Mouse (Mus musculus) v-Abl transformed pro-B cells (cell line): ENCODE results near the gene Pkdrej.
"Not testable (repeated sequence)": the region's sequence is repeated elsewhere in the genome, so short reads cannot be mapped to it uniquely, and the experiment has no call there.

Experiments used
- in situ Hi-C, 2 experiments: fragments of 400-800 bp; cut with MboI; formaldehyde crosslinking; loops; one replicate each; pipeline ENCODE4 v1.15.1; 2025; ENCODE audit not compliant: unreplicated experiment in 2 of 2

The Pkdrej gene

GRCm38 (mm10) chr15:85810806-85811521 lies 10.6 kb downstream of the Pkdrej start:
- in situ Hi-C loops, result no loop called here

GRCm38 (mm10) chr15:85810462-85810805 lies 11.1 kb downstream of the Pkdrej start:
- in situ Hi-C loops, result no loop called here

GRCm38 (mm10) chr15:85809091-85809490 lies 12.4 kb downstream of the Pkdrej start:
- in situ Hi-C loops, result no loop called here

- in situ Hi-C loops, result no loop called here
Measured at GRCm38 (mm10) chr15:85808434-85808833, 13.1 kb downstream of the Pkdrej start.

- in situ Hi-C loops, result no loop called here
Measured at GRCm38 (mm10) chr15:85808031-85808430, 13.5 kb downstream of the Pkdrej start.

GRCm38 (mm10) chr15:85807404-85807803 lies 14.1 kb downstream of the Pkdrej start:
- in situ Hi-C loops, result no loop called here

- in situ Hi-C loops, result no loop called here
Measured at GRCm38 (mm10) chr15:85806886-85807285, 14.6 kb downstream of the Pkdrej start.

GRCm38 (mm10) chr15:85802931-85803330 lies 18.6 kb downstream of the Pkdrej start:
- in situ Hi-C loops, result no loop called here

- in situ Hi-C loops, result no loop called here
Measured at GRCm38 (mm10) chr15:85798676-85799075, 22.9 kb downstream of the Pkdrej start.

GRCm38 (mm10) chr15:85795516-85795915 lies 26.0 kb downstream of the Pkdrej start:
- in situ Hi-C loops, result no loop called here

GRCm38 (mm10) chr15:85792819-85793218 lies 28.7 kb downstream of the Pkdrej start:
- in situ Hi-C loops, result no loop called here

- in situ Hi-C loops, result no loop called here
Measured at GRCm38 (mm10) chr15:85791449-85791848, 30.1 kb downstream of the Pkdrej start.

- in situ Hi-C loops, result no loop called here
Measured at GRCm38 (mm10) chr15:85788633-85789032, 32.9 kb downstream of the Pkdrej start.

- in situ Hi-C loops, result no loop called here
Measured at GRCm38 (mm10) chr15:85788051-85788450, 33.5 kb downstream of the Pkdrej start.

GRCm38 (mm10) chr15:85787482-85787881 lies 34.1 kb downstream of the Pkdrej start:
- in situ Hi-C loops, result no loop called here

GRCm38 (mm10) chr15:85786711-85787110 lies 34.8 kb downstream of the Pkdrej start:
- in situ Hi-C loops, result no loop called here

- in situ Hi-C loops, result no loop called here
Measured at GRCm38 (mm10) chr15:85784341-85784740, 37.2 kb downstream of the Pkdrej start.

- in situ Hi-C loops, result no loop called here
Measured at GRCm38 (mm10) chr15:85783146-85783545, 38.4 kb downstream of the Pkdrej start.

GRCm38 (mm10) chr15:85778891-85779290 lies 42.6 kb downstream of the Pkdrej start:
- in situ Hi-C loops, result not testable (repeated sequence)

GRCm38 (mm10) chr15:85776771-85777170 lies 44.8 kb downstream of the Pkdrej start:
- in situ Hi-C loops, result no loop called here

- in situ Hi-C loops, result no loop called here
Measured at GRCm38 (mm10) chr15:85776241-85776640, 45.3 kb downstream of the Pkdrej start.

GRCm38 (mm10) chr15:85775001-85775400 lies 46.5 kb downstream of the Pkdrej start:
- in situ Hi-C loops, result no loop called here

GRCm38 (mm10) chr15:85774419-85774818 lies 47.1 kb downstream of the Pkdrej start:
- in situ Hi-C loops, result no loop called here
